Mouse (Mus musculus) stomach, postnatal 0 days (tissue): Measurements from ENCODE around the gene Kcnc3.

Source experiments
- CTCF ChIP-seq: IDR thresholded peaks from 2 replicates; pipeline ENCODE4 v1.5.1; 2016; ENCODE audit warnings: antibody characterized with exemption, low read depth, mild to moderate bottlenecking, moderate library complexity
- EP300 ChIP-seq: optimal IDR thresholded peaks from 2 replicates; pipeline ENCODE3; 2016; ENCODE audit warnings: antibody characterized with exemption

- TF ChIP-seq CTCF (no peak), EP300 (no peak)
Measured at GRCm38 (mm10) chr7:44640843-44641605, 50.6 kb downstream of the Kcnc3 start.
